Mouse (Mus musculus) E14TG2a.4 (cell line): Measurements from ENCODE around the gene Crygs.

Experiments
- H3K27me3 ChIP-seq: 2 replicates; pipeline ENCODE4 v1.6.1; 2014; ENCODE audit warnings: low read length, control low read depth; ENCODE audit not compliant: insufficient read depth
- H3K36me3 ChIP-seq: 2 replicates; pipeline ENCODE4 v1.6.1; 2014; ENCODE audit warnings: low read length, control low read depth; ENCODE audit not compliant: insufficient read depth
- H3K4me1 ChIP-seq: replicated peaks from 2 replicates; pipeline ENCODE4 v1.6.1; 2014; ENCODE audit warnings: low read depth, low read length, control low read depth
- H3K4me3 ChIP-seq: replicated peaks from 2 replicates; pipeline ENCODE4 v1.5.1; 2014; ENCODE audit warnings: mild to moderate bottlenecking, low read length
- H3K9me3 ChIP-seq: 2 replicates; pipeline ENCODE4 v1.6.1; 2014; ENCODE audit warnings: low read length, control low read depth
- CTCF ChIP-seq: conservative IDR thresholded peaks from 2 replicates; pipeline ENCODE4 v1.5.1; 2014; ENCODE audit warnings: low read length
- NANOG ChIP-seq: IDR thresholded peaks from 2 replicates; pipeline ENCODE4 v1.6.1; 2014; ENCODE audit warnings: borderline replicate concordance, low read length, mixed read lengths
- POU5F1 ChIP-seq: IDR thresholded peaks from 2 replicates; pipeline ENCODE4 v1.6.1; 2014; ENCODE audit warnings: low read length, borderline replicate concordance

Gene Crygs

DNA sequence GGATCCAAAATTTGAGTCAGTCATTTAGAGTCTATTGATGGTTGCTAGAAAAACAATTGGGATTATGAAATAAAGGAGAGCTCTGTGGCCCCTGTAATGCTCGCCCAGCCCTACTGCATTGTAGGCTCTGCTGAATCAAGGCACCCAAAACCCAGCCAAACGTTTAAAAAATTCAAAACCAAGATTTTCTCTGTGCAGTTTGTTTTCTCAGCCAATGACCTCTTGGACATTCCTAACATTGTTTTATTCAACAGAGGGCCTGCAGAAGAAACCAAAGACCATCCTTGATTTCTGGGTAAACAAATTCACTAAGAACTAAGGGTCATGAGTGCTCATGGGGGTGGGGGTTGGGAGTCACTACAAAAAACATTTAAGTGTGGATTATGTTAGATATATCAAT lies at the start of gene Crygs:
Gene Crygs (minus strand): TSS at position 101 of the 400 bp plus-strand sequence.
- H3K36me3 ChIP-seq: peaks cover 4% of the 10 kb centered on the region; the same call in 1 of the 2 replicates
- H3K9me3 ChIP-seq: 0 out of 2 replicates have a peak, but pooled peaks cover 4% of the 10 kb centered on the region
- TF ChIP-seq CTCF: no peak
- peaks cover 12% of the 10 kb centered on the region for H3K4me1 ChIP-seq
- peaks cover 30% of the 10 kb centered on the region for H3K27me3 ChIP-seq
- H3K4me3 ChIP-seq: no peak within 1 kb of the TSS

DNA sequence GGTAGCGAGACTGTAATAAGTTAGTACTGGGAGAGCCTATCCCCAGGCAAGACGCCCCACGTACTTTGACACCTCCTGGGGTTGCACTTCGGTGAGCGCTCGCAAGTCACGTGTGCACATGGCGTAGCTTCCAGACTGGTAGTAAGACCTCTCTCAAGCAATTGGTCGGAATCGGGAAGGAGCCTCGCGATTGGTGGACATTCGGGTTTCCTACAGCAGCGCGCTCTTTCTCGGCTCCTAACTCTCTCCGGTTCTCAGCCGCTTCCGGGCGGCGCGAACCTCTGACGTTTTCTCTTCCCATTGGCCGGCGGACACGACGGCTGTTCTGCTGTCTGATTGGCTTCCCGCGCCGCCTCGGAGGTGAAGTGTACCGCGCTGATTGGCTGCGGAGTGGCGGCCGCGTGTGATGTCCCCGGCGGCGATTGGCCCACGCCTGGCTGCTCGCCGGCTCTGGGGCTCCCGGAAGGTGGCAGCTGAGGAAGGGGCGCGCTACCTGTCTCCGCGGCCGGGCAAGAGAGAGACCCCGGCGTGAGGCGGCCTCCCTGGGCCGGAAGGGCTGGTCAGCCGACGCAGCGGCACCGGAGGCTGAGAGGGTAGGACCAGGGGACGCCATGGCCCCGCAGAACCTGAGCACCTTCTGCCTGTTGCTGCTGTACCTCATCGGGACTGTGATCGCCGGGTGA lies 46.2 kb upstream of the Crygs start, which contains the start of the genes Tbccd1 and Dnajb11:
Gene Tbccd1 (minus strand): TSS at position 239 of the 683 bp plus-strand sequence.
Gene Dnajb11 (plus strand): TSS at position 415 of the 683 bp plus-strand sequence.
- no peaks in the 10 kb centered on the region for H3K9me3 ChIP-seq
- H3K36me3 ChIP-seq: peaks cover 41% of the 10 kb centered on the region
- H3K4me3 ChIP-seq: peak within 1 kb of the TSS; percentile 99
- TF ChIP-seq POU5F1: no peak
- TF ChIP-seq NANOG: no peak
- no peak for TF ChIP-seq CTCF
- H3K4me1 ChIP-seq: peaks cover 31% of the 10 kb centered on the region
- no peaks in the 10 kb centered on the region for H3K27me3 ChIP-seq

DNA sequence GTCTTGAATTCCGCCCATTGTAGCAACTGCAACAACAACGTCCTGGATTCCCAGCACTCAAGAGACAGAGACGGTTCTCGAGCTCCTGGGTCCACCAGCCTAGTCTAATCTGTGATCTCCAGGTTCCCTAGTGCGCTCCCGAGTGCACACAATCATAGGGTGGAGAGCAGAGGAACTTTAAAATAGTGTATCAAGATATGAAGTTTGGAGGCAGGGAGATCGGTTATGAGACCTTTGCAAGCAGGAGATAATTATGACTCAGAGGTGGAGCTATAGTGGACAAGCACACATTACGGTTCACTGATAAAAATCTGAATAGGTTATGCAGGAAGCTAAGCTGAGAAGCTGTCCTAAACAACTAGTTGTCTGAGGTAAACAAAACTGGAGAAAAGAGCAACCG lies 45.4 kb upstream of the Crygs start:
- H3K27me3 ChIP-seq: no peaks in the 10 kb centered on the region
- peaks cover 31% of the 10 kb centered on the region for H3K4me1 ChIP-seq
- no peak for TF ChIP-seq CTCF
- no peak for TF ChIP-seq NANOG
- no peak for TF ChIP-seq POU5F1
- peaks cover 36% of the 10 kb centered on the region for H3K36me3 ChIP-seq
- H3K9me3 ChIP-seq: no peaks in the 10 kb centered on the region
- H3K4me3 ChIP-seq: peak overlapping the region; percentile 99

DNA sequence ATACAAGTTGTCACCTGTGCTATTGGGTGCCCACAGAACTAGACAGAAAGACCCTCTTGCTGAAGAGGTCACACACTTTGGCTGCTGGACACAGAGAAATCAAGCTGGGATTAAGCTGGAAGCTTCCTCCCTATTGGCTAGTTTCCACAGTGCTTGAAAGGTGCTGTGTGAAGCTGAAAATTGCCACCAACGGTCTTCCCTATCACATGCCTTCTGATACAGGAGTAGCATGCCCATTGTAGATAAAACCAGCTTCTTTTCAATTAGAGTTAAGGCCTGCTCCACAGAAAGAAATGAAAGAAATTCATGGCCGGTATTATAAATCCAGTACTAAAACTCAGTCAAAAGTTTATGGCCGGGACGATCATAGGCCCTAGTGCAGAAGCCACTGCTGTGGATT lies 41.3 kb upstream of the Crygs start:
- Histone ChIP-seq H3K4me3 (no peak overlapping the region), H3K27me3 (no peaks in the 10 kb centered on the region), H3K4me1 (peaks cover 28% of the 10 kb centered on the region), H3K9me3 (0 out of 2 replicates have a peak, but pooled peaks cover under 1% of the 10 kb centered on the region), H3K36me3 (peaks cover 31% of the 10 kb centered on the region)
- TF ChIP-seq CTCF (no peak), NANOG (no peak), POU5F1 (no peak)

DNA sequence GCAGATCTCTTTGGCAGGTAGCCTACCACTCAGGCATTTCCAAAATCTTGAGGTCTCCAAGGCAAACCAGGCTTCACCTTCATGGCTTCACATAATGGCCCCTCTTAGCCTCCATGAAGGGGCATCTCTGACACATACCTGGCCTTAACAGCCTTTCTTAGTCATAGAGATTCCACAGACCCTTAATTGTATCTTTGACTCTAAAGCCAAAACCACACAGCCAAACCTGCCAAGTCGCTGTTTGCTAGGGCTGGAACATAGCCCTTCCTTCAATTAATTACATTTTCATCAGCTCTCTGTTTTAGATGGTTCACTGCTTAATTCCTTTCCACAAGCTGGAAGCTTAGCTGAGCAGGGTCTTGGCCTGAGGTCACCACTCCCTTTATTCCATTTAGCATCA lies 37.0 kb upstream of the Crygs start:
- peaks cover 24% of the 10 kb centered on the region for H3K4me1 ChIP-seq
- peaks cover 20% of the 10 kb centered on the region for H3K36me3 ChIP-seq
- 0 out of 2 replicates have a peak, but pooled peaks cover 5% of the 10 kb centered on the region for H3K9me3 ChIP-seq
- H3K27me3 ChIP-seq: no peaks in the 10 kb centered on the region
- TF ChIP-seq NANOG: no peak
- TF ChIP-seq POU5F1: no peak
- TF ChIP-seq CTCF: no peak
- H3K4me3 ChIP-seq: no peak overlapping the region

DNA sequence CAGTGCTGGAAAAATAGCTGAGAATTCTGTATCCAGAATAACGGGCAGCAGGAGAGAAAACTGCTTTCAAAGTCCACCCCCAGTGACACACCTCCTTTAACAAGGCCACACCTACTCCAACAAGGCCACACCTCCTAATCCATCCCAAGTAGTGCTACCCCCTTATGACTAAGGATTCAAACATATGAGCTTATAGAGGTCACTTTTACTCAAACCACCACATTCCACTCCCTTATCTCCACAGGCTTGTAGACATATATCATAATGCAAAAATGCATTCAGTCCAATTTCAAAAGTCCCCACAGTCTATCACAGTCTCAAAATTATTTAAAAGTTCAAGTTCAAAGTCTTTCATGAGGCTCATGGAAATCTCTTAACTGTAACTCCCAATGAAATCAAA lies 36.3 kb upstream of the Crygs start:
- Histone ChIP-seq H3K9me3 (0 out of 2 replicates have a peak, but pooled peaks cover 5% of the 10 kb centered on the region), H3K4me3 (no peak overlapping the region), H3K36me3 (peaks cover 15% of the 10 kb centered on the region), H3K27me3 (no peaks in the 10 kb centered on the region), H3K4me1 (peaks cover 24% of the 10 kb centered on the region)
- TF ChIP-seq NANOG (no peak), POU5F1 (no peak), CTCF (no peak)

DNA sequence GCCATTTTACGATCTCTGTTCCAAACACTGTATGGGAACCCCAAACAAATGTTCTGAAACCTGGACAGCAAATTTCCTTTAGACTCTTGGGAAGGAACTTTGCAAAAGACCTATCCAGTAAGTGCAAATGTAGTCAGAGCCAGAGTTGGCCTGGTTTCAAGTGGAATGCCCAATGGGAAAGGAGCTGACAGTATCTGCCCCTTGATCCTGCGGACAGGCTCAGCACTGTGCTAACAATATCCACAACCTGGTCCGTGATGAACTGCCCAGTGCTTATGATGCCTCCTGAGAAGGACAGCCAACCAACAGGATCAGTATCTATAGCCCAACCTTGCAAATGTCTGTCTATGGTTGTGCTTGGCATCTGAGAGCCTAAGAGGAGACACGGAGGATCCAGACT lies 34.1 kb upstream of the Crygs start:
- TF ChIP-seq CTCF (no peak), NANOG (no peak), POU5F1 (no peak)
- no peaks in the 10 kb centered on the region for H3K27me3 ChIP-seq
- no peak overlapping the region for H3K4me3 ChIP-seq

DNA sequence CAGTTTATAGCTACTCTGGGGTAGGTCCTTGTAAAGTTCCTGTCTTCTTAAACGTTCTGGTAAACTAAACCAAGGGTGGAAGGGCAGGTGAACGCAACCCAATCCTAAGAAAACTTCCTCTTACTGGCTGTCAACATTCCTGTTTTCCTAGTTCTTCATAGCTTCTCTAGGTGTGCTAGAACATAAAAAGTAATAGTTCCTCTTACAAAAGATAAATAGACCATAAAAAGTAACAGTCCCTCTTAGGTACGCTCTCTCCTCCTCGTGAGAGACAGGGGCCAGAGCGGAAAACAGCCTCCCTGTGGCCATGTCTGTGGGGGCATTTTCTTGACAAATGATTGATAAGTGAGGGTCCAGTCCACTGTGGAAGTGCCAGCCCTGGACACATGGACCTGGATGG lies 33.5 kb upstream of the Crygs start:
- H3K36me3 ChIP-seq: peaks cover 25% of the 10 kb centered on the region
- H3K4me3 ChIP-seq: no peak overlapping the region; the same call in 1 of the 2 replicates
- TF ChIP-seq CTCF (no peak), POU5F1 (no peak), NANOG (no peak)
- peaks cover 24% of the 10 kb centered on the region for H3K4me1 ChIP-seq
- 0 out of 2 replicates have a peak, but pooled peaks cover 5% of the 10 kb centered on the region for H3K9me3 ChIP-seq
- no peaks in the 10 kb centered on the region for H3K27me3 ChIP-seq

More for the DNA sequence above, 34.1 kb upstream of the Crygs start:
- Histone ChIP-seq H3K4me1 (peaks cover 24% of the 10 kb centered on the region), H3K9me3 (0 out of 2 replicates have a peak, but pooled peaks cover 5% of the 10 kb centered on the region), H3K36me3 (peaks cover 23% of the 10 kb centered on the region)
